Mouse (Mus musculus) embryonic facial prominence, embryonic 11.5 days (tissue): ENCODE results near the gene Zbtb5. TPM values are rescaled to one million over a fixed set of nuclear protein-coding genes. Genes with fewer than 3 reads are reported as not detected.
A peak's percentile ranks its signal among the peaks of the same experiment; 100 is the strongest.

Source experiments
- ATAC-seq: fragments of 200-750 bp; cut with Nextera tagmentation; replicated peaks from 2 replicates; pipeline ENCODE4 v1.8.0; 2017; ENCODE audit warnings: low read depth; ENCODE audit not compliant: insufficient number of reproducible peaks, low FRiP score, low TSS enrichment
- DNase-seq: peaks from one replicate; pipeline ENCODE4 v3.0.0-alpha.2; 2015; ENCODE audit warnings: low spot score
- H3K27ac ChIP-seq: fragments of 300-500 bp; sonication (generic); replicated peaks from 2 replicates; pipeline ENCODE4 v1.5.1; 2014; ENCODE audit warnings: mild to moderate bottlenecking, low read depth, low read length, control low read depth
- H3K27me3 ChIP-seq: fragments of 300-500 bp; sonication (generic); 2 replicates; pipeline ENCODE4 v1.6.1; 2014; ENCODE audit warnings: mild to moderate bottlenecking, low read length, moderate library complexity, mixed read lengths; ENCODE audit not compliant: control insufficient read depth, insufficient read depth
- H3K36me3 ChIP-seq: fragments of 300-500 bp; sonication (generic); replicated peaks from 2 replicates; pipeline ENCODE4 v1.6.1; 2014; ENCODE audit warnings: low read depth, mild to moderate bottlenecking, low read length, moderate library complexity, mixed read lengths; ENCODE audit not compliant: control insufficient read depth, insufficient read depth
- H3K4me1 ChIP-seq: fragments of 300-500 bp; sonication (generic); 2 replicates; pipeline ENCODE4 v1.6.1; 2014; ENCODE audit warnings: low read length, mixed read lengths; ENCODE audit not compliant: control insufficient read depth, insufficient read depth
- H3K4me2 ChIP-seq: fragments of 300-500 bp; sonication (generic); 2 replicates; pipeline ENCODE4 v1.6.1; 2014; ENCODE audit warnings: low read depth, mild to moderate bottlenecking, control low read depth, low read length, moderate library complexity
- H3K4me3 ChIP-seq: fragments of 300-500 bp; sonication (generic); 2 replicates; pipeline ENCODE4 v1.5.1; 2014; ENCODE audit warnings: low read depth, low read length, control low read depth
- H3K9ac ChIP-seq: fragments of 300-500 bp; sonication (generic); replicated peaks from 2 replicates; pipeline ENCODE4 v1.6.1; 2014; ENCODE audit warnings: mild to moderate bottlenecking, control low read depth, low read length
- H3K9me3 ChIP-seq: fragments of 300-500 bp; sonication (generic); replicated peaks from 2 replicates; pipeline ENCODE4 v1.6.1; 2016; ENCODE audit warnings: mild to moderate bottlenecking, low read length, inconsistent platforms, mixed read lengths; ENCODE audit not compliant: control insufficient read depth
- WGBS: fragments of 180-500 bp; shearing (Covaris S2); extraction: QIAGEN DNeasy Blood & Tissue Kit; methylation state at CpG from one replicate; pipeline ENCODE4 v1.1.7; 2014; 5-methylcytosine and 5-hydroxymethylcytosine counted together
- polyA plus RNA-seq: library from polyadenylated mRNA; unstranded; fragments of >200 nt; fragmentation: Nextera tagmentation; extraction: Ambion mirVana; gene quantifications from 2 replicates; pipeline ENCODE4 v1.2.1, GENCODE M21; 2014

Zbtb5 gene
- polyA plus RNA-seq, 1 experiment from 2014 or later = 42.5 TPM

DNA sequence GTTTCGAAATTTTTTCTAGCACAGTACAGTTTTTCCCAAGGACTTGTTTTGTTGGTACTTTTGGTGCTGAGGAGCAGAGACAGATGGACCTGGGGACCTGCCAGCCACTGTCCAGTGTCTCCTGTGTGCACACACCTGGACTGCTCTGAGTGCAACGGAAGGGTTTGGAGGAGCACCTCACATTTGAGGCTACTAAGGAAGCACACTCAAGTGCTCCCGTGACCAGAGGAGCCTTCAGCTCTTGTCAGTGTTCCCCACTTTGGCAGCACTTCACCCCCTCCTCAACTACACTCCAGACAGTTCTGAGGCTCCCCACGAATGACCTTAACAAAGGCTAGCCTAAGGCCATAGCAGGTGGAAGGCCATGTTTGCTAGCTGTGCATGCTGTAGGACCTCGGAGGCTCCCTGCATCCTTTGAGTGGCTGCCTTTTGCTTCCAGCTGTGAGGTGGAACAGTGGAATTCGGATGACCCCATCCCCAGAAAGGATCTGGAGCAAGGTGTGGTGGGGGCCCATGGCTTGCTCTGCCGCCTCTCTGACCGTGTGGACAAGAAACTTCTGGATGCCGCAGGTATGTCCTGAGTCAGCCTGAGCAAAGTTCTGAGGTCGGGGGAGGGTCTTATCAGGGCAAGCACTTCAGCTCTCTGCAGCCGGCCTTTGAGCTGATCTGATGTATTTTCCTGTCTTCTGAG lies 29.6 kb downstream of the Zbtb5 start:
- Histone ChIP-seq H3K4me1 (no peaks in the 10 kb centered on the region), H3K9ac (0 out of 2 replicates have a peak overlapping the region, but pooled peaks have one; percentile 85), H3K36me3 (no peaks in the 10 kb centered on the region), H3K27ac (no peak overlapping the region), H3K9me3 (no peaks in the 10 kb centered on the region), H3K27me3 (no peaks in the 10 kb centered on the region), H3K4me2 (no peak overlapping the region), H3K4me3 (no peak overlapping the region)
- ATAC-seq (no peak), DNase-seq (no peak)
- WGBS = 75% methylated on average over 11 of the region's 11 CpGs

DNA sequence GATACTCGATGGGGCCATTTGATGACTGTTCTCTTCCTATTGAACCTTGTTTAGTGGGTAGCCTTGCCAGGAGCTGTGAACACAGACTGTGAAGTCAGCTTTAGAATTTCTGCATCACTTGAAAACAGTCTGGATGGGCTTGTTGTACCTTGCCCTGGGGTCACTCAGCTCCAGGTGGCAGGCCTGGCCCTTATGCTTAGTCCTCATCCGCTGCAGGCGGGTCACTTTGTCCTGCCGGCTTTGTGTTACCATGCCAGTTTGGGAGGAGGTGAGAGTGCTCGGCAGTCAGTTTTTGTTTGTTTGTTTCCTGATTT lies 30.3 kb downstream of the Zbtb5 start:
- DNase-seq = peak; percentile 12
- ATAC-seq = no peak

DNA sequence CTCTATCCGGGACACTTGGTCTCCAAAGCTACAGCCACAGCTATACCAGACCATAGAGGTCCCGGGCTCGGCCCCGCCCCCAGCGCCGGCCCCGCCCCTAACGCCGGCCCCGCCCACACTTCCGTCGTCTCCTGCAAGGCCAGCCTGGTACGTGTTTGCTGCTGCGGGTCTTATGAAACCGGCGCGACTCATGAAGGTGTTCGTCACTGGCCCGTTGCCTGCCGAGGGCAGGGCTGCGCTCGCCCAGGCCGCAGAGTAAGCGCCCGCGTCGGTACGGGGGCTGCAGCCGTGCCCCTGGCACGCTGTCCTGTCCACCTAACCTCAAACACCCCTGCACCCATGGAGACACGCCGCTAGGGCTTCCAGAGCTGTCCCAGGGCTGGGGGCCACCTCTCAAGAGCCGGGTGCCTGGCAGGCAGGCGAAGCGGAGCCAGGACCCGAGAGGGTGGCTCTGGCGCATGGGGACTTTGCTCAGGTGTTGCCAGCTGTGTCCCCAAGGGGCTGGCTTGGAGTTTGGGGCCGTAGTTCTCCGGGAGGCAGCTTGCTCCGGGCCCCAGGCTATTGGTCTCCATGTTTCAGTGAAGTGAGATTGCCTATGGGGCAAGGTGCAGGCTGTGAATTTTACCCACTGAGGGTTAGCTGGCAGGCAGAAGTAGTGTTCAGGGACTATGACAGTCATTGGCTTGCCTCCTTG lies 30.8 kb downstream of the Zbtb5 start, which contains the start of gene Grhpr:
Grhpr (plus strand) TSS at position 116 of the 694 bp plus-strand sequence.
- no peaks in the 10 kb centered on the region for H3K27me3 ChIP-seq
- H3K4me2 ChIP-seq = peak within 1 kb of the TSS; percentile 97
- no peaks in the 10 kb centered on the region for H3K9me3 ChIP-seq
- peak; percentile 90 for ATAC-seq
- peak; percentile 88 for DNase-seq
- H3K36me3 ChIP-seq = no peaks in the 10 kb centered on the region
- H3K4me3 ChIP-seq = peak within 1 kb of the TSS; percentile 73
- 0 out of 2 replicates have a peak within 1 kb of the TSS, but pooled peaks have one; percentile 28 for H3K27ac ChIP-seq
- no peaks in the 10 kb centered on the region for H3K4me1 ChIP-seq
- H3K9ac ChIP-seq = peak within 1 kb of the TSS; percentile 85
- WGBS = 1% methylated on average over 40 of the region's 40 CpGs

More for the DNA sequence above, 30.3 kb downstream of the Zbtb5 start:
- peak overlapping the region; percentile 85 for H3K9ac ChIP-seq
- H3K36me3 ChIP-seq = no peaks in the 10 kb centered on the region
- peak overlapping the region; percentile 73 for H3K4me3 ChIP-seq
- 17% methylated on average over 5 of the region's 5 CpGs for WGBS
- H3K4me2 ChIP-seq = peak overlapping the region; percentile 97
- no peaks in the 10 kb centered on the region for H3K27me3 ChIP-seq
- H3K9me3 ChIP-seq = no peaks in the 10 kb centered on the region
- H3K4me1 ChIP-seq = no peaks in the 10 kb centered on the region
- no peak overlapping the region for H3K27ac ChIP-seq

DNA sequence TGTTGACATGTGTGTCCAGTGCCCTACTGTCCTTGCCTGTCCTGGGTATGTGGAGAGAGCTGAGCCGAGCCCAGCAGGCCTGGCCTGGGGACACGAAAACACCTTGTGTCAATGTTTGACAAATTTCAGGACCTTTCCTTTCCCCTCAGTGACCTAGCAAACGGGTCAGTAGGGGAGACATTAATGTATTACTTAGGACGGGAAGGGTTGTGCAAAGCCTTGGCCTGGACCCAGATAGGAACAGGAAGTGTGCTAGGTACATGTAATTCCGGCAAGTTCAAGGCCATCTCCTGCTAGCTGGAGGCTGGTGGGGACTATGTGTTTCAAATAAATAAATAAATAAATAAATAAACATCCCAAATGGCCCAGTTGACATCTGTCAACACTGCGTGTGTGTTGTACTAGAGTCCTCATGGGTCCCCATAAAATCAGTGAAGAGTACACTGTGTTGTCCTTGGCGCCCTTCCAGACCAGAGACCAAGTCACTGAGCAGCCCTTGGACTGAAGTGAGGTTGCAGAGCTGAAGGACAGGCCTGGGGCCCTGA lies 32.3 kb downstream of the Zbtb5 start:
- no peak for DNase-seq
- no peak for ATAC-seq
- Histone ChIP-seq H3K9me3 (no peaks in the 10 kb centered on the region), H3K4me3 (no peak overlapping the region), H3K27me3 (no peaks in the 10 kb centered on the region), H3K4me2 (no peak overlapping the region), H3K27ac (no peak overlapping the region), H3K36me3 (no peaks in the 10 kb centered on the region), H3K4me1 (no peaks in the 10 kb centered on the region), H3K9ac (no peak overlapping the region)
- 76% methylated on average over 7 of the region's 7 CpGs for WGBS

DNA sequence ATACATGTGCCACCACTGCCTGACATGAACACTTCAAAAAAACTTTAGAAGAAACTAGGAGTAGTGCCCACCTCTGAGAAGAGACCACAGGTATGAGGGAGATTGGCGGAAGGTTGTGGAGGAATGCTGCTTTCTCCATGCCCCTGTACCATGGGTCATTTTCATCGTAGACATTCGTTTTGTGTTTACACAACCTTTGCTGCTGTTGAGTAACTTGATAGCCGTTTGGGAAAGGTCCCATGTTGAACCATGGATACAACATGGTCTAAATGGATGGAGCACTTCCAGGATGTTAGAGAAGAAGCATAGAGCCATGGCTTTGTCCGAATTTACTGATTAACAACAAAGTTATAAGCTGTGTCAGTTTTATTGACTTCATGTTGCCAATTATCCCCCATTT lies 34.0 kb downstream of the Zbtb5 start:
- no peaks in the 10 kb centered on the region for H3K9me3 ChIP-seq
- no peak for DNase-seq
- ATAC-seq = no peak
- no peak overlapping the region for H3K9ac ChIP-seq
- no peaks in the 10 kb centered on the region for H3K4me1 ChIP-seq
- H3K4me2 ChIP-seq = no peak overlapping the region
- H3K27me3 ChIP-seq = no peaks in the 10 kb centered on the region
- H3K27ac ChIP-seq = no peak overlapping the region
- 68% methylated on average over 5 of the region's 5 CpGs for WGBS
- H3K4me3 ChIP-seq = no peak overlapping the region
- no peaks in the 10 kb centered on the region for H3K36me3 ChIP-seq

DNA sequence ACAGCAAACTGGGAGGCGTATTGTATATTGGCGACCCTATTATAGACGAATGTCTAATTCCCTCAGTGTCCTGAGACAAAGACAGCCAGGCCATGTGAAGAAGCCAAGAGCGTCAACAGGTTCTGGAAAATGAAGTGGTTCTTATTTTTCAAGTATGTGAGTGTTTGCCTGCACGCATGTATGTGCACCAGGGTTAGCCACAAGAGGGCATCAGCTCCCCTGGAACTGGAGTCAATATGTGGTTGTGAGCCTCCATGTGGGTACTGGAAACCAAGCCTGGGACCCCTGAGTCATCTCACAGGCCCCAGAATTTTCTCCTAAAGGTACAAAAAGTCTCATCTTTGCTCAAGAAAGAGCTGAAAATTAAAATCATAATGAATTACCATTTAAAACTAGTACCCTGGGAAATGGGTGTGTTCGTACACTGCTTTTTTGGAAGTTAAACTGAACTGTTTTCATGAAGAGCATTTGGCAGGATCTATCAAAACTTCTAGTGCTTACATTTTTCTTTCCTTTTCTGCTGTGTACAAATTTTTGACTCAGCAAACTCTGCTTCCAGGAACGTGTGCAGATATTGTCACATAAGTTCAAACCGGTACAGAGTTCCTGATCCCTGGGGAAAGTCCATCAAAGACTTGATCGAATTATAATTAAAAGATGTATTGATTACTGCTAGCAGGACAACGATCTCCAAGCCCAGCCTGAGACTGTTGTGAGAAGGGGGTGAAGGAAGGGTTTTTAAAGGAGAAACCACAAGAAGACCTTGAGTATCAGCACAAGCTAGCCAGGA lies 35.1 kb downstream of the Zbtb5 start:
- H3K27me3 ChIP-seq = no peaks in the 10 kb centered on the region
- no peaks in the 10 kb centered on the region for H3K9me3 ChIP-seq
- DNase-seq (no peak), ATAC-seq (no peak)
- H3K9ac ChIP-seq = no peak overlapping the region
- no peak overlapping the region for H3K4me3 ChIP-seq
- H3K36me3 ChIP-seq = no peaks in the 10 kb centered on the region
- no peak overlapping the region for H3K27ac ChIP-seq
- no peak overlapping the region for H3K4me2 ChIP-seq
- no peaks in the 10 kb centered on the region for H3K4me1 ChIP-seq
- WGBS = 89% methylated on average over 10 of the region's 10 CpGs

DNA sequence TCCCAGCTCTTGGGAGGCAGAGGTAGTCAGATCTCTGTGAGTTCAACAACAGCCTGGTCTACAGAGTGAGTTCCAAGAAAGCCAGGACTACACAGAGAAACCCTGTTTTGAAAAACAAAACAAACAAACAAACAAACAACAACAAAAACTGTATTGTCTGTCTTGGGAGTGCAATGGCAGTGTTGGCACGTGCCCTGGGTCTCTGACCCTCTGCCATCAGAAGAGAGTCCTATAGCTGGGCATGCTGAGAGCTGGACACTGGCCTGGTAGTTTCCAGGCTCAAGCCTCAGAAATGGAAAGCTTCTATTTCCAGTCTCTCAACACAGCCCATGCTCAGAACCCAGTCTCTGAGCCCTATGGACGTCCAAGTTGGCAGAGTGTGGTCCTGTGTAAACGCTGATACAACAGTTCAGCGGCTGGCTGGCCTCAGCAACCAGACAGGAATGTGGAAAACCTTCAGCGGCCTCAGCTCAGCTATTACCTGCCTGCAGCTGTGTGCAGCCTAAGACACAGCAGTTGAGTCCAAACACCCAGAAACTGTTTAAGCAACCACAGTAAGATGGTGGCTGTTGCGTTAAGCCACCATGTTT lies 36.1 kb downstream of the Zbtb5 start:
- Histone ChIP-seq H3K4me2 (no peak overlapping the region), H3K9ac (no peak overlapping the region), H3K4me3 (no peak overlapping the region), H3K27ac (no peak overlapping the region), H3K4me1 (no peaks in the 10 kb centered on the region), H3K9me3 (no peaks in the 10 kb centered on the region), H3K36me3 (no peaks in the 10 kb centered on the region), H3K27me3 (no peaks in the 10 kb centered on the region)
- DNase-seq (no peak), ATAC-seq (no peak)
- 78% methylated on average over 6 of the region's 6 CpGs for WGBS
